Mouse (Mus musculus) left cerebral cortex, adult 11 months (tissue): ENCODE measurements at regions not wholly inside any gene's neighbourhood (a gene's known extent, or its start where the extent isn't known, plus 50 kb on each side); places are given as distances from the start of the nearest gene placed in this dataset.
"Not testable (repeated sequence)": the region's sequence is repeated elsewhere in the genome, so short reads cannot be mapped to it uniquely, and the experiment has no call there.

Experiments used
- DNase-seq: peaks from one replicate; pipeline ENCODE4 v3.0.0; 2022; ENCODE audit warnings: low spot score

DNA sequence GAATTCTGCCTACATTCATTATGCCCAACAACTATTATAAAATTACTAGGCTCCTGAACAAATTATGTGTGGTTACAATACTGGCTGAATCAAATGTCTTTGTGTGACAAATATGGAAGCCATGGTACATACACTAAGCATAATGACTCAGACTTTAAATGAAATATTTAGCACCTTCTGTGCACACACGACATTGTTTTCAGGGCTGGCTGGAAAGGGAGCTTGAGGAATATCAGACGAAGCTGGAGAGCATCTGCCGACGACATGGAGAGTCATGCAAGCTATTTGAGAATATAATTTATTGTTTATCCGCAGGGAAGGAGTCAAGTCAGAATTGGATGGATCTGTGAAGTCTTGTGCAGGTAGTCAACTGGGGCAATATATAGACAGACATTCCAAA is 955.4 kb upstream of the Gm10801 start:
- peak; percentile 2 for DNase-seq

DNA sequence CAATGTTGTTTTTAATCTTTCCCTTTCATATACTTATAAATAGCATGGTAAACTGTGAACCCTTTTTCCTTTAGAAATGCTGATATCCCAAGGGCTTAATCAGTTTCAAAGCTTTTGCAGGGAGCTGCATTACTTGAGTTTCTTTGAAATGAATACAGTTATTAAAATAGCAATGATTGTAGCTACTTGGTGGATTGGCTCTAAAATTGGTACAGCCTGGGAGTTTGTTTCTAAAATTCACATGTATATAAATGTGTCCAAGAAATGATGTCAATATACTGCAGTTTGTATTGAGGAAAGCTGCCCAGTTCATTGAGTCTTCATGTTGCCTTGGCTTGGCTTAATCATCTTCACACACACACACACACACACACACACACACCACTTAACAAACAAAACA is 954.8 kb upstream of the Gm10801 start:
- no peak for DNase-seq

DNA sequence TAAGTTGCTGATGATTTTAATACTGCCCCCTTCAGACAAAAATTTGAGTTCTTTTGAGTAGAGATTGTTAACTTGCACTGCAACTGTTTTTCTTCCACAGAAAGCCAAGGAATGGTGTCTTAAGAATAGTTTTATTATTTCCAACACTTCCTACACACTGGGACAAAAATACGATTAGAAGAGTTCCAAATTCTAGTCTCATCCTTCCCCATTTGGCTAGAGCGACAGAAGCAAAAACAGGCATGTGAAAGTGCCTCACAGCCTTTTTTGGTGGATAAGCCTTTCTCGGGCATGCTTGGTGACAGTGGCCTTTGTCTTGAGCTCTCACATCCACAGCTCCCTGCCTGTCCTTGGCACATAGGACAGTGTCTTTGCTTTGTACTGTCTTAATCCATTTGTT is 954.3 kb upstream of the Gm10801 start:
- peak; percentile 26 for DNase-seq

DNA sequence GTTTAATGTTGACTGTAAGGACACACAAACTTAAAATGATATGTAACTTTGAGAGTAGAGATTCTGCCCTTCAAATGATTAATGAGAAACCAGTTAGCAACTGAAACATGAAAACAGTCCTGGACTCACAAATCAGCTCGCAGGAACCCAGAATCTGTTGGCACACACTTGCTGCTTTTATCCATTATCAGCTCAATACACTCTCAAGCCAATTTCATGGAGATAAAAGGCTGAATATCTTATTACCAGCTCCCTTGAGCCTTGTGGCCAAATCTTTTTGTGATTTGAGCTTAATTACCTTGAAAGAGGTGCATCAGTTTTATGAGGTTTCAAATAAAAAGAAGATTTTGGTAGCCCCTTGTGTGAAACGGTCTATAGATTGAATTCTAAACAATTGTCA is 936.9 kb upstream of the Gm10801 start:
- no peak for DNase-seq

DNA sequence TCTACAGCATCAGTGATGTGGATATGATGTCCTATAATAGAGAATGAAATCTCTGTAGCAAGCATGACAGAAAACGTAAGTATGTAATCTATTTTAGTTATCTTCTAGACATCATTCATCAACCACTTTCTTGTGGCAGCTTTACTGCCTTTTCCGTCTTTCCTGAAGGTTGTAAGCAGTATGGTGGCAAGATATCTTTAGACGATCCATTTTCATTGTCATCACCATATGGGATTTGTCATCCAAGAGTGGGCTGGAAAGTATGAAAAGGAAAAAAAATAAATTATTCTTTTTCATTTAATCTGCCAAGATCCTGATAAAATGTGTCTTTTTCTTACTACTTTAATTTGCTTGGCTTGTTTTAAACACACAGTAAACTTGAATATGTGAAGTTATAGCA is 893.2 kb upstream of the Gm10801 start:
- DNase-seq, result peak; percentile 18

DNA sequence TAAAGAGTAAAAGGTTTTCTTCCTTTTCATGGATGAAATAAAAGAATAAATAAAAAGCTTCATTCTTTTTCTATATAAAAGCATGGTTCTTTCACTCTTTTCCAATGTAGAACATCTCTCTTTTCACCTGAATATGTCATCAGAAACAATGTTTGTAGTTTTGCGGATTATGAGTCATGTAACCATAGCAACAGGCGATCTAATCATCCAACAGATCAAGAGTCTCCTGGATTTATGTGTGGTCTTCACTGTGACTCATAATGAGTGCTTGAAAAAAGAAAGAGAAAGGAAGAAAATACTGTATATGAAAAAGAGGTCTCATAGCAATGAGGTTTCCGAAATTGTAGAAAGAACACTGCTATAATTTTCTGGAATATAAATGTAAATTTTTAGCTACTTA is 884.1 kb upstream of the Gm10801 start:
- no peak for DNase-seq

DNA sequence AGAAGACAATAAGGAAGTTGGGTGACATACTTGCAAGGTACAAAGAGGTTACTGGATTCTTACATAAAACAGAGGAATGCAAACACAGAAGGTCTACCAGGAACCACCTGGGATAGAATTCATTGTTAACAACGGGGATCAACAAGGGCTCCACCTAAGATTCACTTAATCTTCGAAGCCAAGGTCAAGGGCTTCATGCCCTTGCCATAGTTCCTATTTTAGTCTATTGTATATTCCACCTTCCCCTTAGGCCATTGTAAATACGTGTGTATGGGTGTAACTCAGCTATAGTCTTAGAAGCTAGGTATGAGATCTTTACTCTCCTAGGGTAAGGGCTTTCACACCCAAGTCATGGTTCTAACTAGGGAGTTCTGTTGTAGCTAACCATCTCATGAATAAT is 882.0 kb upstream of the Gm10801 start:
- DNase-seq, result not testable (repeated sequence)
